Mouse (Mus musculus): ENCODE data around the gene Rrbp1.

Gene Rrbp1

GRCm38 (mm10) chr2:143918831-143919502 lies 92.1 kb downstream of the Rrbp1 start:
- in situ Hi-C loops (cut with MboI), result no loop called here

- in situ Hi-C loops (cut with MboI), result no loop called here
These were observed 93.4 kb downstream of the Rrbp1 start for GRCm38 (mm10) chr2:143917622-143918021.

- in situ Hi-C loops (cut with MboI), result no loop called here
These were observed 94.8 kb downstream of the Rrbp1 start for GRCm38 (mm10) chr2:143916229-143916628.

- in situ Hi-C loops (cut with MboI), result no loop called here
These were observed 95.4 kb downstream of the Rrbp1 start for GRCm38 (mm10) chr2:143915600-143916135.

- in situ Hi-C loops (cut with MboI), result no loop called here
These were observed 96.1 kb downstream of the Rrbp1 start, which contains the start of gene Dstn for GRCm38 (mm10) chr2:143914760-143915599. Dstn (plus strand) TSS chr2:143915320.

GRCm38 (mm10) chr2:143914221-143914620 lies 96.8 kb downstream of the Rrbp1 start:
- in situ Hi-C loops (cut with MboI), result no loop called here

- in situ Hi-C loops (cut with MboI), result no loop called here
These were observed 98.9 kb downstream of the Rrbp1 start for GRCm38 (mm10) chr2:143912199-143912598.

GRCm38 (mm10) chr2:143909230-143909629 lies 101.8 kb downstream of the Rrbp1 start:
- in situ Hi-C loops (cut with MboI), result no loop called here

- in situ Hi-C loops (cut with MboI), result no loop called here
These were observed 106.2 kb downstream of the Rrbp1 start for GRCm38 (mm10) chr2:143904896-143905295.

GRCm38 (mm10) chr2:143903376-143904045 lies 107.6 kb downstream of the Rrbp1 start:
- in situ Hi-C loops (cut with MboI), result no loop called here

GRCm38 (mm10) chr2:143900821-143901351 lies 110.2 kb downstream of the Rrbp1 start:
- in situ Hi-C loops (cut with MboI), result no loop called here

GRCm38 (mm10) chr2:143899470-143900220 lies 111.4 kb downstream of the Rrbp1 start:
- in situ Hi-C loops (cut with MboI), result no loop called here
